8 mouse cellular contexts compared by ENCODE assay signal in genomic region chr3:65527691-65528601, GRCm38 (mm10). TPM values are rescaled to one million over a fixed set of nuclear protein-coding genes. Genes with fewer than 3 reads are reported as not detected.
DNase-seq lines count a peak whose midpoint lies in the region; ATAC-seq and TF ChIP-seq lines count a peak whose summit lies in the region.

TSS of gene Tiparp (plus strand) at chr3:65528410.

- H3K27me3 ChIP-seq in forebrain, embryonic 10.5 days (ENCODE audit: poor library complexity, severe bottlenecking), result peaks cover 7% of the 10 kb centered on the region
- no peaks in the 10 kb centered on the region for H3K27me3 ChIP-seq in heart, embryonic 15.5 days
- no peaks in the 10 kb centered on the region for H3K27me3 ChIP-seq in liver, embryonic 14.5 days (ENCODE audit: control insufficient read depth, insufficient read depth, low read length)
- no peaks in the 10 kb centered on the region for H3K27me3 ChIP-seq in neural tube, embryonic 11.5 days (ENCODE audit: control insufficient read depth, insufficient read depth, low read length)
- no peaks in the 10 kb centered on the region for H3K27me3 ChIP-seq in stomach, postnatal 0 days (ENCODE audit: control insufficient read depth, insufficient read depth, low read length)

- peaks cover 24% of the 10 kb centered on the region for H3K4me1 ChIP-seq in forebrain, embryonic 10.5 days
- H3K4me1 ChIP-seq in heart, embryonic 15.5 days (replicated peaks), result peaks cover 3% of the 10 kb centered on the region; the same call in 1 of the 2 replicates
- peaks cover 0 to 2% of the 10 kb centered on the region in 2 experiments; a peak in 1 of 4 replicates for H3K4me1 ChIP-seq in liver, embryonic 14.5 days (replicated peaks; ENCODE audit: control insufficient read depth in 2 of 2, insufficient read depth in 2 of 2, low read length in 1 of 2)
- H3K4me1 ChIP-seq in neural tube, embryonic 11.5 days (ENCODE audit: control insufficient read depth, insufficient read depth, low read length), result no peaks in the 10 kb centered on the region
- H3K4me1 ChIP-seq in stomach, postnatal 0 days (replicated peaks; ENCODE audit: control insufficient read depth, insufficient read depth), result no peaks in the 10 kb centered on the region

- peak; percentile 94 for ATAC-seq in heart, embryonic 15.5 days (replicated peaks; ENCODE audit: insufficient number of reproducible peaks, insufficient read depth, low FRiP score, low read depth)
- ATAC-seq in liver, embryonic 14.5 days (ENCODE audit: insufficient read depth), result peak; percentile 93
- peak; percentile 90 for ATAC-seq in neural tube, embryonic 11.5 days (ENCODE audit: insufficient read depth, low FRiP score, low TSS enrichment)
- ATAC-seq in stomach, postnatal 0 days (ENCODE audit: low FRiP score, low TSS enrichment), result peak; percentile 95

- peak; percentile 23; the same call in 1 of the 2 replicates for TF ChIP-seq CTCF in liver, embryonic 14.5 days (IDR thresholded peaks at IDR 0.05; ENCODE audit: low read depth)
- peak; percentile 69 for TF ChIP-seq CTCF in stomach, postnatal 0 days (IDR thresholded peaks at IDR 0.05; ENCODE audit: low read depth)

- peak within 1 kb of the TSS; percentile 79 for H3K9ac ChIP-seq in heart, embryonic 15.5 days
- H3K9ac ChIP-seq in liver, embryonic 14.5 days (replicated peaks), result peak within 1 kb of the TSS; percentile 72
- H3K9ac ChIP-seq in neural tube, embryonic 11.5 days (ENCODE audit: low read length), result peak within 1 kb of the TSS; percentile 90
- peak within 1 kb of the TSS; percentile 93 for H3K9ac ChIP-seq in stomach, postnatal 0 days (ENCODE audit: low read length)

- under 1% methylated on average over 99 of the region's 109 CpGs for whole genome bisulfite sequencing in forebrain, embryonic 10.5 days
- under 1% methylated on average over 92 of the region's 109 CpGs for WGBS in heart, embryonic 15.5 days
- under 1% methylated on average over 93 of the region's 109 CpGs for WGBS in liver, embryonic 14.5 days (ENCODE audit: insufficient replicate concordance)
- WGBS in neural tube, embryonic 11.5 days, result under 1% methylated on average over 76 of the region's 109 CpGs
- WGBS in stomach, postnatal 0 days, result under 1% methylated on average over 73 of the region's 109 CpGs

- H3K9me3 ChIP-seq in forebrain, embryonic 10.5 days, result no peaks in the 10 kb centered on the region
- H3K9me3 ChIP-seq in heart, embryonic 15.5 days (replicated peaks), result no peaks in the 10 kb centered on the region
- H3K9me3 ChIP-seq in liver, embryonic 14.5 days (ENCODE audit: control insufficient read depth, low read length), result no peaks in the 10 kb centered on the region
- H3K9me3 ChIP-seq in neural tube, embryonic 11.5 days (ENCODE audit: control insufficient read depth, low read length), result no peaks in the 10 kb centered on the region
- no peaks in the 10 kb centered on the region for H3K9me3 ChIP-seq in stomach, postnatal 0 days (ENCODE audit: control insufficient read depth, low read length)

- H3K27ac ChIP-seq in forebrain, embryonic 10.5 days, result peak within 1 kb of the TSS; percentile 99
- H3K27ac ChIP-seq in heart, embryonic 15.5 days, result peak within 1 kb of the TSS; percentile 99
- H3K27ac ChIP-seq in liver, embryonic 14.5 days, result peak within 1 kb of the TSS; percentile 54
- H3K27ac ChIP-seq in neural tube, embryonic 11.5 days (ENCODE audit: low read depth, low read length), result peak within 1 kb of the TSS; percentile 97
- H3K27ac ChIP-seq in stomach, postnatal 0 days (replicated peaks), result peak within 1 kb of the TSS; percentile 99

- H3K4me2 ChIP-seq in heart, embryonic 15.5 days, result peak within 1 kb of the TSS; percentile 71
- H3K4me2 ChIP-seq in liver, embryonic 14.5 days (ENCODE audit: low read depth), result peak within 1 kb of the TSS; percentile 98
- H3K4me2 ChIP-seq in neural tube, embryonic 11.5 days (ENCODE audit: low read depth), result peak within 1 kb of the TSS; percentile 55
- H3K4me2 ChIP-seq in stomach, postnatal 0 days (replicated peaks; ENCODE audit: low read depth), result peak within 1 kb of the TSS; percentile 79

- H3K4me3 ChIP-seq in forebrain, embryonic 10.5 days, result peak within 1 kb of the TSS; percentile 75
- H3K4me3 ChIP-seq in heart, embryonic 15.5 days, result peak within 1 kb of the TSS; percentile 97
- peak within 1 kb of the TSS; percentile 65 to 76 for H3K4me3 ChIP-seq in liver, embryonic 14.5 days (ENCODE audit: insufficient read depth in 1 of 2, low read depth in 2 of 2, low read length in 2 of 2)
- peak within 1 kb of the TSS; percentile 82 for H3K4me3 ChIP-seq in neural tube, embryonic 11.5 days (ENCODE audit: low read depth, low read length)
- peak within 1 kb of the TSS; percentile 93 for H3K4me3 ChIP-seq in stomach, postnatal 0 days (ENCODE audit: low read depth, low read length)

- H3K36me3 ChIP-seq in forebrain, embryonic 10.5 days (replicated peaks), result peaks cover 19% of the 10 kb centered on the region
- H3K36me3 ChIP-seq in heart, embryonic 15.5 days, result no peaks in the 10 kb centered on the region
- H3K36me3 ChIP-seq in liver, embryonic 14.5 days (replicated peaks; ENCODE audit: control insufficient read depth, insufficient read depth, low read depth), result no peaks in the 10 kb centered on the region
- H3K36me3 ChIP-seq in neural tube, embryonic 11.5 days (ENCODE audit: control insufficient read depth, insufficient read depth, low read length), result no peaks in the 10 kb centered on the region
- no peaks in the 10 kb centered on the region for H3K36me3 ChIP-seq in stomach, postnatal 0 days (ENCODE audit: control insufficient read depth, insufficient read depth, low read length)

- TF ChIP-seq EP300 in liver, embryonic 14.5 days (IDR thresholded peaks at IDR 0.05; ENCODE audit: low read depth), result no peak
- no peak for TF ChIP-seq EP300 in stomach, postnatal 0 days (optimal IDR thresholded peaks at IDR 0.05)

- DNase-seq in CD8-positive naive resting alpha-beta T cell, adult 2 months (ENCODE audit: low read depth in 2 of 2, low spot score in 2 of 2), result peak; percentile 84 to 86
- DNase-seq in c-Kit-positive CD71-negative TER-119-negative erythroid progenitor cells, embryonic 14.5 days (ENCODE audit: low read depth), result peak; percentile 81
- peak; percentile 95 for DNase-seq in forebrain, embryonic 10.5 days (ENCODE audit: extremely low spot score, low spot score)
- peak; percentile 92 to 96 for DNase-seq in kidney, postnatal 25 days
- DNase-seq in liver, embryonic 14.5 days (ENCODE audit: low read depth in 3 of 3, low spot score in 3 of 3), result peak; percentile 77 to 80 (median 78)
- peak; percentile 97 for DNase-seq in neural tube, embryonic 11.5 days (ENCODE audit: low spot score)
- peak; percentile 97 for DNase-seq in stomach, postnatal 0 days (ENCODE audit: low spot score)

RNA-seq across cellular contexts. Expression of gene Tiparp, which starts in this region (rescaled TPM):
- 30.3 and 35.9 TPM in 2 replicates for polyA plus RNA-seq in forebrain, embryonic 10.5 days (2016; fragmentation: Nextera tagmentation; extraction: Ambion mirVana)
- polyA plus RNA-seq in heart, embryonic 15.5 days (2015; fragmentation: Nextera tagmentation; extraction: Ambion mirVana), result 23.1 and 23.9 TPM in 2 replicates
- polyA plus RNA-seq in liver, embryonic 14.5 days (2012; rRNA removed), result 1.2 and 1.5 TPM in 2 replicates
- 4.0 and 6.1 TPM in 2 replicates for polyA plus RNA-seq in liver, embryonic 14.5 days (2014; fragmentation: Nextera tagmentation; extraction: Ambion mirVana)
- polyA plus RNA-seq in neural tube, embryonic 11.5 days (2014; fragmentation: Nextera tagmentation; extraction: Ambion mirVana), result 33.3 and 36.9 TPM in 2 replicates
- polyA plus RNA-seq in stomach, postnatal 0 days (2015; fragmentation: Nextera tagmentation; extraction: Ambion mirVana), result 19.8 and 20.2 TPM in 2 replicates

Comparison
In these comparisons a context has a peak if more than half of its experiments do, and no peak if none do; other contexts are left out.
1. Peak in every context shown above with its lines: DNase-seq, ATAC-seq, H3K4me3 ChIP-seq and H3K27ac ChIP-seq.